Mouse (Mus musculus) lung, postnatal 0 days (tissue): Measurements from ENCODE around the gene Megf6.

Experiments
- CTCF ChIP-seq: IDR thresholded peaks from 2 replicates; pipeline ENCODE4 v1.5.1; 2016; ENCODE audit warnings: antibody characterized with exemption, mild to moderate bottlenecking
- EP300 ChIP-seq: IDR thresholded peaks from 2 replicates; pipeline ENCODE4 v1.6.1; 2016; ENCODE audit warnings: antibody characterized with exemption, mild to moderate bottlenecking, control low read depth

DNA sequence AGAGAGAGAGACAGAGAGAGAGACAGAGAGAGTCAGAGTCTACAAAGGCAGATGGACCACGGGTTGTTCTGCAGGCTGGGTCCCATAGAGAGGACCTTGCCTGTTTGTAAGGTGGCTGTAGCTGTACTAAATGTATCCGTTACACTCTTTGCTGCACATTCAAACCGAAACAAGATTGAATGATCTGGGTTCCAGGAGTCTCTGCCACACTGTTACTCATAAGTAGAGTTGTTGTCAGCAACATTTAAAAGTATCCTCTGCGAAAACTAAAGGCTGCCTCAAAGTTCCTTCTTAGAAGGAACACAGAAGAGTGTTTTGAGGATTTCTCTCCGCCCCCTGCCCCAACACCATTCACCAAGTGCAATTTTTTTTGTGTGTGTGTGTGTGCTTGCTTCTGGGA, 33.4 kb upstream of the Megf6 start:
- TF ChIP-seq CTCF: no peak
- TF ChIP-seq EP300: no peak
